Mouse (Mus musculus): ENCODE measurements around the gene 2610301B20Rik.
"Not testable (repeated sequence)": the region's sequence is repeated elsewhere in the genome, so short reads cannot be mapped to it uniquely, and the experiment has no call there.

2610301B20Rik gene

GRCm38 (mm10) chr4:10911417-10911816, 37.1 kb downstream of the 2610301B20Rik start:
- not testable (repeated sequence) for DNase-seq (ENCODE audit: low spot score)

GRCm38 (mm10) chr4:10911909-10912478, 37.7 kb downstream of the 2610301B20Rik start:
- DNase-seq (ENCODE audit: low spot score) = no peak

- peak; percentile 96 for DNase-seq (ENCODE audit: low spot score)
These were observed 38.5 kb downstream of the 2610301B20Rik start for GRCm38 (mm10) chr4:10912611-10913301.

GRCm38 (mm10) chr4:10913409-10913808, 39.1 kb downstream of the 2610301B20Rik start:
- no peak for DNase-seq (ENCODE audit: low spot score)

GRCm38 (mm10) chr4:10914766-10915165, 40.5 kb downstream of the 2610301B20Rik start:
- DNase-seq (ENCODE audit: low spot score) = no peak

- DNase-seq (ENCODE audit: low spot score) = no peak
These were observed 41.0 kb downstream of the 2610301B20Rik start for GRCm38 (mm10) chr4:10915271-10915670.

GRCm38 (mm10) chr4:10918402-10918801, 44.1 kb downstream of the 2610301B20Rik start:
- DNase-seq (ENCODE audit: low spot score) = no peak

GRCm38 (mm10) chr4:10919097-10919496, 44.8 kb downstream of the 2610301B20Rik start:
- no peak for DNase-seq (ENCODE audit: low spot score)

- no peak for DNase-seq (ENCODE audit: low spot score)
These were observed 45.2 kb downstream of the 2610301B20Rik start for GRCm38 (mm10) chr4:10919530-10919929.

GRCm38 (mm10) chr4:10919987-10920386, 45.7 kb downstream of the 2610301B20Rik start:
- DNase-seq (ENCODE audit: low spot score) = no peak

- no peak for DNase-seq (ENCODE audit: low spot score)
These were observed 46.3 kb downstream of the 2610301B20Rik start for GRCm38 (mm10) chr4:10920622-10921021.

- no peak for DNase-seq (ENCODE audit: low spot score)
These were observed 48.9 kb downstream of the 2610301B20Rik start for GRCm38 (mm10) chr4:10923180-10923579.

GRCm38 (mm10) chr4:10924140-10924539, 49.8 kb downstream of the 2610301B20Rik start:
- no peak for DNase-seq (ENCODE audit: low spot score)

GRCm38 (mm10) chr4:10924541-10924940, 50.2 kb downstream of the 2610301B20Rik start:
- DNase-seq (ENCODE audit: low spot score) = no peak

- no peak for DNase-seq (ENCODE audit: low spot score)
These were observed 52.1 kb downstream of the 2610301B20Rik start for GRCm38 (mm10) chr4:10926416-10926815.

GRCm38 (mm10) chr4:10928158-10928557, 53.9 kb downstream of the 2610301B20Rik start:
- no peak for DNase-seq (ENCODE audit: low spot score)

GRCm38 (mm10) chr4:10929726-10930125, 55.4 kb downstream of the 2610301B20Rik start:
- no peak for DNase-seq (ENCODE audit: low spot score)

GRCm38 (mm10) chr4:10931040-10931439, 56.7 kb downstream of the 2610301B20Rik start:
- no peak for DNase-seq (ENCODE audit: low spot score)

- no peak for DNase-seq (ENCODE audit: low spot score)
These were observed 57.9 kb downstream of the 2610301B20Rik start for GRCm38 (mm10) chr4:10932091-10932745.

- DNase-seq (ENCODE audit: low spot score) = no peak
These were observed 58.5 kb downstream of the 2610301B20Rik start for GRCm38 (mm10) chr4:10932782-10933181.

GRCm38 (mm10) chr4:10936766-10937165, 62.5 kb downstream of the 2610301B20Rik start:
- no peak for DNase-seq (ENCODE audit: low spot score)

Measured in retina, embryonic 14.5 days (tissue).